Mouse (Mus musculus) liver, adult (tissue): Measurements from ENCODE around the gene Tlx1.

Source experiments
- GATA4 ChIP-seq: IDR thresholded peaks from 2 replicates; pipeline ENCODE4 v1.6.1; 2014; ENCODE audit warnings: mild to moderate bottlenecking, low read length; ENCODE audit not compliant: insufficient replicate concordance

Tlx1 gene

GRCm38 (mm10) chr19:45179451-45179850 is 29.0 kb downstream of the Tlx1 start:
- TF ChIP-seq GATA4 = no peak

GRCm38 (mm10) chr19:45180447-45180846 is 30.0 kb downstream of the Tlx1 start:
- TF ChIP-seq GATA4 = no peak

- no peak for TF ChIP-seq GATA4
These were observed 44.2 kb downstream of the Tlx1 start for GRCm38 (mm10) chr19:45194651-45195050.

- no peak for TF ChIP-seq GATA4
These were observed 46.5 kb downstream of the Tlx1 start for GRCm38 (mm10) chr19:45196967-45197366.

- TF ChIP-seq GATA4 = no peak
These were observed 55.0 kb downstream of the Tlx1 start for GRCm38 (mm10) chr19:45205311-45206105.
